Mouse (Mus musculus) hindbrain, embryonic 12.5 days (tissue): Measurements from ENCODE around the gene H2al1h. TPM values are rescaled to one million over a fixed set of nuclear protein-coding genes. Genes with fewer than 3 reads are reported as not detected.
"Not testable (repeated sequence)": the region's sequence is repeated elsewhere in the genome, so short reads cannot be mapped to it uniquely, and the experiment has no call there.

Experiments
- ATAC-seq: fragments of 200-750 bp; cut with Nextera tagmentation; 2 replicates; pipeline ENCODE4 v1.8.0; 2017; ENCODE audit warnings: moderate TSS enrichment; ENCODE audit not compliant: low FRiP score
- H3K27ac ChIP-seq: fragments of 300-500 bp; sonication (generic); 2 replicates; pipeline ENCODE4 v1.5.1; 2016; ENCODE audit warnings: mild to moderate bottlenecking
- H3K27me3 ChIP-seq: fragments of 300-500 bp; sonication (generic); 2 replicates; pipeline ENCODE4 v1.6.1; 2016; ENCODE audit warnings: mild to moderate bottlenecking
- H3K36me3 ChIP-seq: fragments of 300-500 bp; sonication (generic); 2 replicates; pipeline ENCODE4 v1.6.1; 2016; ENCODE audit warnings: mild to moderate bottlenecking
- H3K4me1 ChIP-seq: fragments of 300-500 bp; sonication (generic); 2 replicates; pipeline ENCODE4 v1.6.1; 2016
- H3K4me2 ChIP-seq: fragments of 300-500 bp; sonication (generic); replicated peaks from 2 replicates; pipeline ENCODE4 v1.6.1; 2016; ENCODE audit warnings: mild to moderate bottlenecking
- H3K4me3 ChIP-seq: fragments of 300-500 bp; sonication (generic); 2 replicates; pipeline ENCODE4 v1.5.1; 2016; ENCODE audit warnings: mild to moderate bottlenecking
- H3K9ac ChIP-seq: fragments of 300-500 bp; sonication (generic); 2 replicates; pipeline ENCODE4 v1.6.1; 2016; ENCODE audit warnings: mild to moderate bottlenecking, moderate library complexity
- H3K9me3 ChIP-seq: fragments of 300-500 bp; sonication (generic); replicated peaks from 2 replicates; pipeline ENCODE4 v1.6.1; 2016; ENCODE audit warnings: mild to moderate bottlenecking
- whole genome bisulfite sequencing: fragments of 180-500 bp; shearing (Covaris S2); methylation state at CpG from one replicate; pipeline ENCODE4 v1.1.7; 2016; 5-methylcytosine and 5-hydroxymethylcytosine counted together
- polyA plus RNA-seq: library from polyadenylated mRNA; unstranded; fragments of >200 nt; fragmentation: Nextera tagmentation; extraction: Ambion mirVana; gene quantifications from 2 replicates; pipeline ENCODE4 v1.2.1, GENCODE M21; 2016

Gene H2al1h
- not detected in 2 replicates for polyA plus RNA-seq

DNA sequence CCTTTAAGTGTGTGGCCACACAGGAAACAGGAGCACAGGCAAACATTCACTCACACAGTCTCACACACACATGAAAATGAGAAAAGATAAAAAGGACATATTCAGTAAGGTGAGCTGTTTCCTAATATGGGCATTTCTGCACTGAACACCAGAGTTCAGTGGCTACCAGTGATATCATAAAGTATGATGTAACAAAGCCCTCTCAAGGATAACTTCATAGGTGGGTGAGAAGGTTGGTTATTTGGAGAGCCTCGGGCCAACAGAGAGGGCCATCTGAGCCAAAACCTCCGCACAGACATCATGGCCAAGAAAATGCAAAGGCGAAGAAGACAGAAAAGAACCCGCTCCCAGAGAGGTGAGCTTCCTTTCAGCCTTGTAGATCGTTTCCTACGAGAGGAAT, at the start of gene H2al1h:
TSS of gene H2al1h (plus strand) at position 301 of the 400 bp plus-strand sequence.
- H3K36me3 ChIP-seq, H3K9ac ChIP-seq, H3K4me2 ChIP-seq, H3K27me3 ChIP-seq, H3K9me3 ChIP-seq, H3K4me3 ChIP-seq, H3K4me1 ChIP-seq, ATAC-seq, H3K27ac ChIP-seq: not testable (repeated sequence)
- no CpG with 5 or more reads among the region's 6 CpGs for WGBS

DNA sequence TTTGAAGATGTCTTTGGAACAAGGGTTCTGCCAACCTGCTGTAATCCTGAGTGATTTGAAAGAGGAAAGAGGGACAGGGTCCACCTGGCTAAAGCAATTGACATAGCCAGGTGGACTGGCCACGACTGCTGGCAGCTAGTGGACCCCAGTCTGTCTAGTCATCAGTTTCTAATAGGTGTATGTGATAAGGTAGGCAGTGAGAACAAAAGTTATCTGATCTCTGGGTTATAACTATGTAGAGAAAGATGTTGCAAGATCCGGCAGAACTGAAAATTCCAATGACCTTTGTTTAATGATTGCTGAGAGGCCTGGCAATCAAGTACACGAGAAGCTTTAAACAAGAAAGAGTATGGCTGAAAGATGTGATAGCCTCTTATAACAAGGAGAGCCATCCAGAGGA, 48.1 kb upstream of the H2al1h start:
- no peak for ATAC-seq
- H3K27ac ChIP-seq: no peak overlapping the region
- no peaks in the 10 kb centered on the region for H3K9me3 ChIP-seq
- WGBS: 78% methylated on average over 3 of the region's 3 CpGs
- no peak overlapping the region for H3K4me3 ChIP-seq
- H3K9ac ChIP-seq: no peak overlapping the region
- H3K4me2 ChIP-seq: no peak overlapping the region
- H3K27me3 ChIP-seq: no peaks in the 10 kb centered on the region; the same call in 1 of the 2 replicates
- H3K4me1 ChIP-seq: no peaks in the 10 kb centered on the region
- no peaks in the 10 kb centered on the region for H3K36me3 ChIP-seq

DNA sequence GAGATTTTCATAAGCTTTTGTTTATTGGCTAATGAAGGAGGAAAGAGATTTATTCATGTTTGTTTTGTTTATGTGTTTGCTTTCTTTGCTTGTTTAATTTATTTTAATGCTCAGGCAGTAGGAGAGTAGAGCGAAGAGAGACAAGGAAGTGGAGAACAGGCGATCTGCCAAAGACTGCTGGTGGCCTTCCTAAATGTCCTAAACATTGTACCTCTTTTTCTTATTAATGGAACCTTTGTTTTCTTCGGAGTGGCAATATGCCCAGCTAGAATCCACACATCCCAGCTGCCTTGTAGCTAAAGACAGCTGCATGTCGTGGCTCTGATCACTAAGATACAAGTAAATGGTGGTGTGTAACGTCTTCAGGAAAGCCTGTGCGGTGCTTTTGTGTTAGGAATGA, 44.2 kb upstream of the H2al1h start:
- Histone ChIP-seq H3K27ac (no peak overlapping the region), H3K4me2 (no peak overlapping the region), H3K9ac (no peak overlapping the region), H3K9me3 (no peaks in the 10 kb centered on the region), H3K36me3 (no peaks in the 10 kb centered on the region), H3K4me3 (no peak overlapping the region), H3K27me3 (no peaks in the 10 kb centered on the region), H3K4me1 (no peaks in the 10 kb centered on the region)
- ATAC-seq: no peak
- WGBS: 82% methylated on average over 6 of the region's 6 CpGs

DNA sequence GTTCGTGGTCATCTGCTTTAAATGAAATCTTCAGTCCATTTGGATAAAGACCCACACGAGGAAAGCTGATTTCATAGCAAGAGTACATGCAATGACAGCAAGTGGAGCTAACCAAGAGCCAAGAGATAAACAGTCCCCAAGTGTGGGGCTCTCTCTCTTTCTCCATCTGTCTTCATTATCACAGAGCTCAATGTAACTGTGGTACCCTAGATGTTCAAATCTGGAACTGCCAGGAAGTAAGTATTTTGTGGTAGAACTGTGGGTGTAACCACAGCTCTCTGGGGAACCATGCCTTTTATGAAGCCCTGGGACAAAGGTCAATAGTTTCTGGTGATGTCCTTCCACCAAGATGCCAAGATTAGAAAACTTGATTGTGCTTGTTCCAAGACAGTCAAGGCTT, 40.6 kb upstream of the H2al1h start:
- Histone ChIP-seq H3K9ac (no peak overlapping the region), H3K9me3 (no peaks in the 10 kb centered on the region), H3K4me3 (no peak overlapping the region), H3K27ac (no peak overlapping the region), H3K36me3 (no peaks in the 10 kb centered on the region), H3K4me2 (no peak overlapping the region), H3K4me1 (no peaks in the 10 kb centered on the region), H3K27me3 (no peaks in the 10 kb centered on the region)
- ATAC-seq: no peak
- WGBS: 78% methylated on average over 2 of the region's 2 CpGs

DNA sequence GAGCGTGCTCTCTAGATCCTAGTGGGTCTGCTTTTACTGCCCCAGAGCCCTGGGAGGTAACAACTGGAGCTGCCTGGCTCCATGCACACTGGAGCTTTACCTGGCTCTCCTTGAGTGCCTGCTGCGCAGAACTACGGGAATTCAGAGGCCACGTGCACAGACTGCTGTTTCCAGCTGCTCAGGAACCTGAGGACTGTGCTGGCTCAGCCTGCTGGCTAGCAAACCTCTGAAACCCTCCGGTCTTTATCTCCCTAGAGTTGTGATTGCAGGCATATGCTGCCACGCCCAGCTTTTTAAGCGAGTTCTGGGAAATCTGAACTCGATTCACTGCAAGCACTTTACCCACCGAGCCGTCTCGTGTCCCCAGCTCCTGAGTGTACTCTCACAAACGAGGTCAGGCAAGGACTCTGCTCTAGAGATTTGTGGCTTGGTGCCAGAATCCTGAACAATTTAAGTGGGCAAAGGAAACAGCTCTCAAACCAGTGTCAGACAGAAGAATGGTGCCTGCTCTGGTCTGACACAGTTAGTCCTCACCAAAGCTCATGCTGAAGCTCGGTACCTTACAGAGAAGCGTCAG, 32.9 kb upstream of the H2al1h start:
- Histone ChIP-seq H3K27ac (no peak overlapping the region), H3K36me3 (no peaks in the 10 kb centered on the region), H3K9ac (no peak overlapping the region), H3K9me3 (no peaks in the 10 kb centered on the region), H3K4me1 (no peaks in the 10 kb centered on the region), H3K27me3 (peaks cover 11% of the 10 kb centered on the region; the same call in 1 of the 2 replicates), H3K4me3 (no peak overlapping the region), H3K4me2 (no peak overlapping the region)
- WGBS: 76% methylated on average over 14 of the region's 14 CpGs
- no peak for ATAC-seq

DNA sequence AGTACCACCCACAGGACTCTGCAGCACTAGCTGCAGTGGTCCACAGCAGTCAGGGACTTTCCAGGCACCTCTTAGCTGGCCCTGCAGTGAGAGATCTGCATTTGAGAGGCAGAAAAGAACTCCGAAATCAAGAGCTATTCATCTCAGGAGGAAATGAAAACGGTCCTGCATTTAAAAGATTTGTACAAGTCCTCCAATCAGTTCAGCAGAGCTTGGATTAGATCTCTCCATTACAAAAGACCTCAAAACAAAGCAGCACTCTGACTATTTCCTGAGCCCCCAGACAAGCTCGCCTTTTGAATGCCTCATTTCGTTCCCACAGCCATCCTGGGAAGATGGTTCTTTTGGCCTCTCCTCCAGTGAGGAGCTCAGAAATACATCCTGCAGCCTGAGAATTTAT, 32.0 kb upstream of the H2al1h start:
- Histone ChIP-seq H3K9me3 (no peaks in the 10 kb centered on the region), H3K9ac (no peak overlapping the region), H3K36me3 (no peaks in the 10 kb centered on the region), H3K27ac (no peak overlapping the region), H3K4me3 (no peak overlapping the region), H3K4me2 (no peak overlapping the region), H3K27me3 (peaks cover 11% of the 10 kb centered on the region; the same call in 1 of the 2 replicates), H3K4me1 (no peaks in the 10 kb centered on the region)
- 62% methylated on average over 4 of the region's 4 CpGs for WGBS
- ATAC-seq: no peak

DNA sequence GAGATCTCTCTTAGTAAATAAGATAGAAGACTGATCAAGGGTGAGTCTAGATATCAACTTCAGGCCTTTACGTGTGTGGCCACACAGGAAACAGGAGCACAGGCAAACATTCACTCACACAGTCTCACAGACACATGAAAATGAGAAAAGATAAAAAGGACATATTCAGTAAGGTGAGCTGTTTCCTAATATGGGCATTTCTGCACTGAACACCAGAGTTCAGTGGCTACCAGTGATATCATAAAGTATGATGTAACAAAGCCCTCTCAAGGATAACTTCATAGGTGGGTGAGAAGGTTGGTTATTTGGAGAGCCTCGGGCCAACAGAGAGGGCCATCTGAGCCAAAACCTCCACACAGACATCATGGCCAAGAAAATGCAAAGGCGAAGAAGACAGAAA, 22.3 kb upstream of the H2al1h start, which contains the start of gene H2al1a:
TSS of gene H2al1a (plus strand) at position 301 of the 400 bp plus-strand sequence.
- H3K9ac ChIP-seq, H3K36me3 ChIP-seq, H3K4me3 ChIP-seq, H3K4me1 ChIP-seq, H3K27me3 ChIP-seq, H3K9me3 ChIP-seq, ATAC-seq, H3K27ac ChIP-seq, H3K4me2 ChIP-seq: not testable (repeated sequence)
- WGBS: no CpG with 5 or more reads among the region's 3 CpGs

DNA sequence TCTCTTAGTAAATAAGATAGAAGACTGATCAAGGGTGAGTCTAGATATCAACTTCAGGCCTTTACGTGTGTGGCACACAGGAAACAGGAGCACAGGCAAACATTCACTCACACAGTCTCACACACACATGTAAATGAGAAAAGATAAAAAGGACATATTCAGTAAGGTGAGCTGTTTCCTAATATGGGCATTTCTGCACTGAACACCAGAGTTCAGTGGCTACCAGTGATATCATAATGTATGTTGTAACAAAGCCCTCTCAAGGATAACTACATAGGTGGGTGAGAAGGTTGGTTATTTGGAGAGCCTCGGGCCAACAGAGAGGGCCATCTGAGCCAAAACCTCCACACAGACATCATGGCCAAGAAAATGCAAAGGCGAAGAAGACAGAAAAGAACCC, 19.2 kb upstream of the H2al1h start, which contains the start of gene H2al1b:
TSS of gene H2al1b (plus strand) at position 301 of the 400 bp plus-strand sequence.
- H3K4me2 ChIP-seq, H3K9ac ChIP-seq, H3K4me3 ChIP-seq, H3K27me3 ChIP-seq, H3K9me3 ChIP-seq, ATAC-seq, H3K4me1 ChIP-seq, H3K27ac ChIP-seq, H3K36me3 ChIP-seq: not testable (repeated sequence)
- 100% methylated on average over 1 of the region's 3 CpGs for WGBS

DNA sequence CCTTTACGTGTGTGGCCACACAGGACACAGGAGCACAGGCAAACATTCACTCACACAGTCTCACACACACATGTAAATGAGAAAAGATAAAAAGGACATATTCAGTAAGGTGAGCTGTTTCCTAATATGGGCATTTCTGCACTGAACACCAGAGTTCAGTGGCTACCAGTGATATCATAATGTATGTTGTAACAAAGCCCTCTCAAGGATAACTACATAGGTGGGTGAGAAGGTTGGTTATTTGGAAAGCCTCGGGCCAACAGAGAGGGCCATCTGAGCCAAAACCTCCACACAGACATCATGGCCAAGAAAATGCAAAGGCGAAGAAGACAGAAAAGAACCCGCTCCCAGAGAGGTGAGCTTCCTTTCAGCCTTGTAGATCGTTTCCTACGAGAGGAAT, 15.9 kb upstream of the H2al1h start, which contains the start of gene H2al1c:
TSS of gene H2al1c (plus strand) at position 301 of the 400 bp plus-strand sequence.
- WGBS: 89% methylated on average over 3 of the region's 6 CpGs
- not testable (repeated sequence) for H3K9ac ChIP-seq, H3K4me2 ChIP-seq, H3K27me3 ChIP-seq, H3K4me3 ChIP-seq, H3K27ac ChIP-seq, H3K36me3 ChIP-seq, H3K9me3 ChIP-seq, H3K4me1 ChIP-seq, ATAC-seq

DNA sequence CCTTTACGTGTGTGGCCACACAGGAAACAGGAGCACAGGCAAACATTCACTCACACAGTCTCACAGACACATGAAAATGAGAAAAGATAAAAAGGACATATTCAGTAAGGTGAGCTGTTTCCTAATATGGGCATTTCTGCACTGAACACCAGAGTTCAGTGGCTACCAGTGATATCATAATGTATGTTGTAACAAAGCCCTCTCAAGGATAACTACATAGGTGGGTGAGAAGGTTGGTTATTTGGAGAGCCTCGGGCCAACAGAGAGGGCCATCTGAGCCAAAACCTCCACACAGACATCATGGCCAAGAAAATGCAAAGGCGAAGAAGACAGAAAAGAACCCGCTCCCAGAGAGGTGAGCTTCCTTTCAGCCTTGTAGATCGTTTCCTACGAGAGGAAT, 12.8 kb upstream of the H2al1h start, which contains the start of gene H2al1d:
TSS of gene H2al1d (plus strand) at position 301 of the 400 bp plus-strand sequence.
- no CpG with 5 or more reads among the region's 6 CpGs for WGBS
- not testable (repeated sequence) for H3K9me3 ChIP-seq, H3K4me2 ChIP-seq, ATAC-seq, H3K9ac ChIP-seq, H3K36me3 ChIP-seq, H3K4me1 ChIP-seq, H3K27me3 ChIP-seq, H3K4me3 ChIP-seq, H3K27ac ChIP-seq

DNA sequence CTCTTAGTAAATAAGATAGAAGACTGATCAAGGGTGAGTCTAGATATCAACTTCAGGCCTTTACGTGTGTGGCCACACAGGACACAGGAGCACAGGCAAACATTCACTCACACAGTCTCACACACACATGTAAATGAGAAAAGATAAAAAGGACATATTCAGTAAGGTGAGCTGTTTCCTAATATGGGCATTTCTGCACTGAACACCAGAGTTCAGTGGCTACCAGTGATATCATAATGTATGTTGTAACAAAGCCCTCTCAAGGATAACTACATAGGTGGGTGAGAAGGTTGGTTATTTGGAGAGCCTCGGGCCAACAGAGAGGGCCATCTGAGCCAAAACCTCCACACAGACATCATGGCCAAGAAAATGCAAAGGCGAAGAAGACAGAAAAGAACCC, 9.7 kb upstream of the H2al1h start, which contains the start of gene H2al1e:
TSS of gene H2al1e (plus strand) at position 301 of the 400 bp plus-strand sequence.
- H3K27me3 ChIP-seq, H3K9me3 ChIP-seq, H3K4me3 ChIP-seq, H3K4me2 ChIP-seq, H3K9ac ChIP-seq, ATAC-seq, H3K4me1 ChIP-seq, H3K27ac ChIP-seq, H3K36me3 ChIP-seq: not testable (repeated sequence)
- no CpG with 5 or more reads among the region's 3 CpGs for WGBS

DNA sequence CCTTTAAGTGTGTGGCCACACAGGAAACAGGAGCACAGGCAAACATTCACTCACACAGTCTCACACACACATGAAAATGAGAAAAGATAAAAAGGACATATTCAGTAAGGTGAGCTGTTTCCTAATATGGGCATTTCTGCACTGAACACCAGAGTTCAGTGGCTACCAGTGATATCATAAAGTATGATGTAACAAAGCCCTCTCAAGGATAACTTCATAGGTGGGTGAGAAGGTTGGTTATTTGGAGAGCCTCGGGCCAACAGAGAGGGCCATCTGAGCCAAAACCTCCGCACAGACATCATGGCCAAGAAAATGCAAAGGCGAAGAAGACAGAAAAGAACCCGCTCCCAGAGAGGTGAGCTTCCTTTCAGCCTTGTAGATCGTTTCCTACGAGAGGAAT, 6.4 kb upstream of the H2al1h start, which contains the start of gene H2al1f:
TSS of gene H2al1f (plus strand) at position 301 of the 400 bp plus-strand sequence.
- no CpG with 5 or more reads among the region's 6 CpGs for WGBS
- H3K4me1 ChIP-seq, H3K9me3 ChIP-seq, H3K36me3 ChIP-seq, H3K9ac ChIP-seq, H3K4me3 ChIP-seq, H3K4me2 ChIP-seq, H3K27ac ChIP-seq, ATAC-seq, H3K27me3 ChIP-seq: not testable (repeated sequence)

DNA sequence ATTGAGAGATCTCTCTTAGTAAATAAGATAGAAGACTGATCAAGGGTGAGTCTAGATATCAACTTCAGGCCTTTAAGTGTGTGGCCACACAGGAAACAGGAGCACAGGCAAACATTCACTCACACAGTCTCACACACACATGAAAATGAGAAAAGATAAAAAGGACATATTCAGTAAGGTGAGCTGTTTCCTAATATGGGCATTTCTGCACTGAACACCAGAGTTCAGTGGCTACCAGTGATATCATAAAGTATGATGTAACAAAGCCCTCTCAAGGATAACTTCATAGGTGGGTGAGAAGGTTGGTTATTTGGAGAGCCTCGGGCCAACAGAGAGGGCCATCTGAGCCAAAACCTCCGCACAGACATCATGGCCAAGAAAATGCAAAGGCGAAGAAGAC, 3.3 kb upstream of the H2al1h start, which contains the start of gene H2al1g:
TSS of gene H2al1g (plus strand) at position 301 of the 400 bp plus-strand sequence.
- no CpG with 5 or more reads among the region's 3 CpGs for WGBS
- not testable (repeated sequence) for H3K36me3 ChIP-seq, H3K4me3 ChIP-seq, H3K4me1 ChIP-seq, H3K4me2 ChIP-seq, H3K9ac ChIP-seq, H3K9me3 ChIP-seq, H3K27me3 ChIP-seq, ATAC-seq, H3K27ac ChIP-seq
